Mouse (Mus musculus): ENCODE measurements around the gene Crim1. TPM values are rescaled to one million over a fixed set of nuclear protein-coding genes. Genes with fewer than 3 reads are reported as not detected.

Gene Crim1
- polyA plus RNA-seq, 2 experiments: 10.5 to 22.9 TPM

DNA sequence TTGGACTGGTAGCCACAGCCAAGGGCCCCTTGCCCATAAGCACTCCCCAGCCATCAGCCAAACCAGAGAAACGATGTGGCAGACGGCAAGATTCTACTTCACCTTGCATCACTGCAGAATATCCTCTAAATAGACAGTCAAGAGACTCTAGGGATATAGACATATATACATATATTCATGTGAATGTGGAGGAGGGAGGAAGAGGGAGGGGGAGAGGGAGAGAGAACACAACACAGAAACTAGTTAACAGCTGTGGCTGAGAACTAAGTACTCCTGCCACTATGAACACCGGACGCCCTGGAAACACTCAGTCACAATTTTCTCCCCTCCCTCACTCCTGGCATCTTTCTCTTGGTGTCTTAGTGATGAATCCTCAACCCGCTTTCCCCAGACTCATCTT lies 189.5 kb downstream of the Crim1 start:
- H3K27ac ChIP-seq (replicated peaks; ENCODE audit: low read depth, low read length): no peak overlapping the region
- DNase-seq (ENCODE audit: low spot score): no peak
- no peak for TF ChIP-seq POLR2A (IDR thresholded peaks at IDR 0.05; ENCODE audit: borderline replicate concordance, extremely low read depth, insufficient read depth, insufficient read length)
- WGBS: 96% methylated on average over 5 of the region's 5 CpGs
- no peak overlapping the region for H3K4me3 ChIP-seq (replicated peaks; ENCODE audit: low read length)
- H3K27me3 ChIP-seq (ENCODE audit: control insufficient read depth, insufficient read depth, low read length): no peaks in the 10 kb centered on the region
- H3K4me1 ChIP-seq (ENCODE audit: control insufficient read depth, insufficient read depth, low read length): no peaks in the 10 kb centered on the region
- H3K4me2 ChIP-seq (replicated peaks; ENCODE audit: low read depth, low read length, severe bottlenecking): no peak overlapping the region
- no peaks in the 10 kb centered on the region for H3K9me3 ChIP-seq (ENCODE audit: control insufficient read depth, low read length)
- 0 out of 2 replicates have a peak, but pooled peaks cover 4% of the 10 kb centered on the region for H3K36me3 ChIP-seq (ENCODE audit: control insufficient read depth, insufficient read depth, low read length)
- ATAC-seq (ENCODE audit: low FRiP score, low read depth): no peak
- H3K9ac ChIP-seq (ENCODE audit: low read depth, low read length, severe bottlenecking): no peak overlapping the region

DNA sequence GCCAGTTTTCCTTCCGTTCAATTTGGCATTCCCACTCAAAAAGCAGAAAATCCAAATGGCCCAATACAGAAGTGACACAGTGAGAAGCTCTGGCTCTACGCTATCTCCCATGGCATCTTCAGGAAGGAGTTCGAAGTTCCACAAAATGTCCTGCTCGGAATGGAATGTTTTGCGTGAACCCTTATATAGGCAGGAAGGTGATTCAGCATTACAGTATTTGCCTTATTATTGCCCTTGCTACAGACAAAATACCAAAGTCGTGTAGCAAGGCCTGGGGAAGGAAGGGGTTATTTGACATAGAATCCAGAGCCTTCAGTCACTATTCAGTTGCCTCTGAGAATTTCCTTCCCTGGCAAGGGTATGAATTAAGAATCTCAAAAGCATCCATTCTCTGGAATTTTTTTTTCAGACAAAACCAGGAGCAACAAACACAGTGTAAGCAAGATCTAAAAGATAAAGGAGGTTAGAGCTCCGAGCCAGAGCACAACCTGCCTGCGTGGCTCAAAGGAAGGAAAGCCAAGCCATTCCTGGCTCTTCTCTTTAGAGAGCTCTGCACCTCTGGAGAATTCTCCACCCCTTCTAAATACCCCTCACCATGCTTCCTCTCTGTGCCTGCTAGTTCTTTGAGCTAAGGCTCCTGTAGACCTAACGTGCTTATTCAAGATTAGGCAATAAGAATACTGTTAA lies 192.5 kb downstream of the Crim1 start:
- ATAC-seq (ENCODE audit: low FRiP score, low read depth): no peak
- DNase-seq (ENCODE audit: low spot score): no peak
- H3K27ac ChIP-seq (replicated peaks; ENCODE audit: low read depth, low read length): no peak overlapping the region

DNA sequence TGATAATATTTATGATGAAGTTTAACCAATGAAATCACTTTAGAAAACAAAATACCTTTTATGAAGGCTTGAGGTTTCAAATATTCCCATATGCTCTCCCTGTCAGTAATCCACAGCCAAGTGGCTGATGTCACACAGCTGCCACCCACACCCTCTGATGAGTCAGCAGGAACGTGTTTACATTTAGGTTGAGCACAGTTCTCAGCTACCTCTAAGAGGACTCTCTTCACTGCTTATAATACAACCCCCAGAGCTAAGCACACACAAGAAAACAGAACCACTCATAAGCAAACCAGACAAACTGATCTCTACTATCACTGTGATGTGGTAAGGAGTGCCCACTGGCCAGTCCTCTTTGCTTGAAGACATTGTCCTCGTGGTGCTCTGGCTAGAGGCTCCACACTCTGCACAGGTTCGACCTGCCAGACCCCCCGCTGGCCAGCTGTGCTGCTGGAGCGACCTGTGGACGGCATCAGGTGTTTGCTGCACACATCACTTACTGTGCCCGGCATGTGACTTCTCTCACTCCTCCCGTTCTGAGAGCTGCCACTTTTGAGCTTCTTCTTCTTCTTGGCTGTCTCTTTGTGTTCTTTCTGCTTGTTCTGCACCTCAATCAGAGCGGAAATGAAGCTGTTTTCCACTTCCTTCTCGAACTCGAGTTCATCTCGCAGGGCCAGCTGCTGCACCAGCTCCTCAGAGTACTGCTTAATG lies 200.2 kb downstream of the Crim1 start:
- no peak for TF ChIP-seq POLR2A (IDR thresholded peaks at IDR 0.05; ENCODE audit: borderline replicate concordance, extremely low read depth, insufficient read depth, insufficient read length)
- H3K9me3 ChIP-seq (ENCODE audit: control insufficient read depth, low read length): no peaks in the 10 kb centered on the region
- 76% methylated on average over 12 of the region's 12 CpGs for WGBS
- no peak overlapping the region for H3K27ac ChIP-seq (replicated peaks; ENCODE audit: low read depth, low read length)
- no peaks in the 10 kb centered on the region for H3K27me3 ChIP-seq (ENCODE audit: control insufficient read depth, insufficient read depth, low read length)
- no peak overlapping the region for H3K4me2 ChIP-seq (replicated peaks; ENCODE audit: low read depth, low read length, severe bottlenecking)
- H3K4me3 ChIP-seq (replicated peaks; ENCODE audit: low read length): no peak overlapping the region
- ATAC-seq (ENCODE audit: low FRiP score, low read depth) (no peak), DNase-seq (ENCODE audit: low spot score) (no peak)
- no peaks in the 10 kb centered on the region for H3K4me1 ChIP-seq (ENCODE audit: control insufficient read depth, insufficient read depth, low read length)
- H3K36me3 ChIP-seq (ENCODE audit: control insufficient read depth, insufficient read depth, low read length): peaks cover 39% of the 10 kb centered on the region
- no peak overlapping the region for H3K9ac ChIP-seq (ENCODE audit: low read depth, low read length, severe bottlenecking)

More for the DNA sequence above, 192.5 kb downstream of the Crim1 start:
- 71% methylated on average over 9 of the region's 9 CpGs for WGBS
- H3K9ac ChIP-seq (ENCODE audit: low read depth, low read length, severe bottlenecking): no peak overlapping the region
- no peak for TF ChIP-seq POLR2A (IDR thresholded peaks at IDR 0.05; ENCODE audit: borderline replicate concordance, extremely low read depth, insufficient read depth, insufficient read length)
- no peaks in the 10 kb centered on the region for H3K4me1 ChIP-seq (ENCODE audit: control insufficient read depth, insufficient read depth, low read length)
- H3K4me3 ChIP-seq (replicated peaks; ENCODE audit: low read length): no peak overlapping the region
- no peaks in the 10 kb centered on the region for H3K27me3 ChIP-seq (ENCODE audit: control insufficient read depth, insufficient read depth, low read length)
- no peak overlapping the region for H3K4me2 ChIP-seq (replicated peaks; ENCODE audit: low read depth, low read length, severe bottlenecking)
- H3K9me3 ChIP-seq (ENCODE audit: control insufficient read depth, low read length): no peaks in the 10 kb centered on the region
- H3K36me3 ChIP-seq (ENCODE audit: control insufficient read depth, insufficient read depth, low read length): 0 out of 2 replicates have a peak, but pooled peaks cover 6% of the 10 kb centered on the region

- no peak for DNase-seq (ENCODE audit: low spot score)
- Histone ChIP-seq H3K4me3 (replicated peaks; ENCODE audit: low read length) (no peak overlapping the region), H3K36me3 (ENCODE audit: control insufficient read depth, insufficient read depth, low read length) (peaks cover 39% of the 10 kb centered on the region), H3K4me1 (ENCODE audit: control insufficient read depth, insufficient read depth, low read length) (no peaks in the 10 kb centered on the region), H3K27me3 (ENCODE audit: control insufficient read depth, insufficient read depth, low read length) (no peaks in the 10 kb centered on the region), H3K9me3 (ENCODE audit: control insufficient read depth, low read length) (no peaks in the 10 kb centered on the region), H3K27ac (replicated peaks; ENCODE audit: low read depth, low read length) (no peak overlapping the region), H3K4me2 (replicated peaks; ENCODE audit: low read depth, low read length, severe bottlenecking) (no peak overlapping the region), H3K9ac (ENCODE audit: low read depth, low read length, severe bottlenecking) (no peak overlapping the region)
- no peak for ATAC-seq (ENCODE audit: low FRiP score, low read depth)
- WGBS: 77% methylated on average over 6 of the region's 6 CpGs
- no peak for TF ChIP-seq POLR2A (IDR thresholded peaks at IDR 0.05; ENCODE audit: borderline replicate concordance, extremely low read depth, insufficient read depth, insufficient read length)
Measured at GRCm38 (mm10) chr17:78401311-78401710, 201.3 kb downstream of the Crim1 start.

DNA sequence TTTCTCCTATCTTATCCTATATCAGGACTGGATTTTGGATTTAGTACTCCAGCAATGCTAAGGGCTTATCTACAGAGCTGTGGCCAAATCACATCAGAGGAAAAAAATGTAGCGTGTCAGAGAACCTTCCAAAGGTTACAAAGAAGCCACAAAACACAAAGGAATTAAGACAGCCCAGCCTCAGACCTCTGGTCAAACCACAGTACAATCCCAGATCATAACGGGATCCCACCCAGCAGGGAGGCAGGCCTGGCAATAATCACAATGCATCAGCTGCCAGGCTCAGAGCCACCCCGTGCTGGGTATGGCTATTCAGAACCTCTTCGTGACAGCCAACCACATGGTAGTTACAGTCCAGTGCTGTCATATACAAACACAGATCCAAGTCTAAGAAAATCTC lies 201.7 kb downstream of the Crim1 start:
- no peak overlapping the region for H3K9ac ChIP-seq (ENCODE audit: low read depth, low read length, severe bottlenecking)
- H3K4me3 ChIP-seq (replicated peaks; ENCODE audit: low read length): no peak overlapping the region
- no peak for ATAC-seq (ENCODE audit: low FRiP score, low read depth)
- no peaks in the 10 kb centered on the region for H3K4me1 ChIP-seq (ENCODE audit: control insufficient read depth, insufficient read depth, low read length)
- H3K36me3 ChIP-seq (ENCODE audit: control insufficient read depth, insufficient read depth, low read length): peaks cover 39% of the 10 kb centered on the region
- H3K9me3 ChIP-seq (ENCODE audit: control insufficient read depth, low read length): no peaks in the 10 kb centered on the region
- H3K27ac ChIP-seq (replicated peaks; ENCODE audit: low read depth, low read length): no peak overlapping the region
- 45% methylated on average over 4 of the region's 4 CpGs for WGBS
- no peak for TF ChIP-seq POLR2A (IDR thresholded peaks at IDR 0.05; ENCODE audit: borderline replicate concordance, extremely low read depth, insufficient read depth, insufficient read length)
- H3K4me2 ChIP-seq (replicated peaks; ENCODE audit: low read depth, low read length, severe bottlenecking): no peak overlapping the region
- no peak for DNase-seq (ENCODE audit: low spot score)
- no peaks in the 10 kb centered on the region for H3K27me3 ChIP-seq (ENCODE audit: control insufficient read depth, insufficient read depth, low read length)

Measured in limb, embryonic 14.5 days (tissue).